Mouse (Mus musculus) T-cell, adult 2 months (primary cell): Measurements from ENCODE around the gene Bud31.
"Not testable (repeated sequence)": the region's sequence is repeated elsewhere in the genome, so short reads cannot be mapped to it uniquely, and the experiment has no call there.

ENCODE experiments used
- DNase-seq: peaks from one replicate; pipeline ENCODE4 v3.0.0; 2022; ENCODE audit warnings: low spot score

The Bud31 gene

GRCm38 (mm10) chr5:145129124-145129523, 11.0 kb upstream of the Bud31 start:
- no peak for DNase-seq

DNA sequence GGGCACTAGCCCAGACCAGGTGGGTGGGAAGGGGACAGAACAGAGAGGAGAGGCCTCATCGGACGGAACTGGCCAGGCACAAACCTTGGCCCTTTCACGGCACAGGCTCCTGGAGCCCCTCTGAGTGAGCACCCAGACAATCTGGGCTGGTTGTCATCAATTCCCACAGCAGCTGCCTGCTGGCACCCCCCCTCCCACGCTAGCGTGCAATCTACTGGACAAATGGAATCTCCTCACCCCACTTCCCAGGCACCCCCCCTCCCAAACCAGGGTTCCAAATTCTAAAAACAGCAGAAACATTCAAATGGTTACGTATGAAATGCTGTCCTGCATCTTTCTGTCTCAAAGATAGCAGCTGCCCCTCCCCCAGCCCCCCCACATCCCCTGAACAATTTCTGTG, 10.4 kb upstream of the Bud31 start:
- DNase-seq: not testable (repeated sequence)

DNA sequence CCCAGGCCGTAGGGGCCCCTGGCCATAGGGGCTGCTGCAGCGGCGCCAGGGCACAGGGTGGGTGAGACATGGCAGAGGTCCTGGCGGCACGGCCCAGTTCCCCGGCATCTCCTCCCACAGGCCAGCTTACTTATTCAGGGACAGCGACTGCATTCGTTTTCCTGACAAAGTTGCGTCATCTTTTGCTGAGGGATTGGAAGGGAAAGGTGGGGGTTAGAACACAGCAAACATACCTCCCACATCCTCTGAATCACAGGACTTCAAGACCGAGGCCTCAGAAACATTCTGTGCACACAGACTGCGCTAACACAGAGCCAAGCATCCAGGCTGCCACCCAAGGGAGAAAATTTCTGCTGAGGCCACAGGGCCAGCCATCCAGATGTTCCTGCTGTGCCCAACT, 10.0 kb upstream of the Bud31 start:
- DNase-seq: no peak

DNA sequence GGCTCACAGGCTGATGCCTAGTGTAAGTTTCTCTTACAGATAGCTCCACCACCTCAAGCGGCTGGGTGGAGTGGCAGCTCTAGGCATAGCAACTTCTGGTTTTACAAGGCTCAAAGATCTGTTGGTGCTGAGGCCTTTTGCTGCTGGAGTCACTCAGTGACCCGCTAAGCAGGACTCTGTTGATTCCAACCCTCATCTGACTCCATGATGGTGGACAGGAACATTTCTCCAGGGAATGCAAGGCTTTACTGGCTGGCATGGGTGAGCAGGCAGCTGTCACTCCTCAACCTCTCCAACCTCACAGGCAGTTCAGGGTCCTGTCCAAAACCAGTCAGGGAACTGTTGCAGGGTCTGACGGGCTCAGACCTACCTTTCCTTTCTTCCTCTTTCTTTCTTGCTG, 9.2 kb upstream of the Bud31 start:
- DNase-seq: no peak

DNA sequence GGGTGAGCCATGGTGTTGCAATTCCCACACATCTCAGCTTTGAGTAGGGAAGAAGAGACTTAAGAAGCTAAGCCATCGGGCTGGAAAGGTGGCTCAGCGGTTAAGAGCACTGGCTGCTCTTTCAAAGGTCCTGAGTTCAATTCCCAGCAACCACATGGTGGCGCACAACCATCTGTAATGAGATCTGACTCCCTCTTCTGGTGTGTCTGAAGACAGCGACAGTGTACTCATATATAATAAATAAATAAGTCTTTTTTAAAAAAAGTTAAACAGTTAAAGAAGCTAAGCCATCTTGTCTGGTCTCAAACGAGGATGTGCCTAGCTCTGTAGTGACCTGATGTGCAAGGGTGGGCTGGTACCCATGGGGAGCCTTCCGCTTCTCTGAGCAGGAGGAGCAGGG, 6.9 kb upstream of the Bud31 start:
- DNase-seq: not testable (repeated sequence)

DNA sequence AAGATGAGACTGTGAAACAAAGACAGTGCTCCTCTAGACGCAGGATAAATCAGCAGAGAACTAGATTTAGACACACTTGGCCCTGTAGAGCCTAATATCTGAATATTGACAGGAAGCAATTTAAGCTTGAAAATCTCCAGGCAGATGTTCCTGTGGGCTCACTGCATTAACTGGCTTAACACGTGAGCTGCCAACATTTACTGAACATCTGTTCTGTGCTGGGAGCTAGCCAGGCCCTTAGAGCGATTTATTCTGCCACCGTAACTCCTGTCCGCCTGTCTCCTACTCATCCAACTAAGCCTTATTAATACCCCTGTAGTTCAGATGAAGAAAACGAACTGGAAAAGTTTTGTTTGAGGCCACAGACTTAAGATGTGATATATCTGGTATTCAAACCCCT, 1.3 kb upstream of the Bud31 start:
- no peak for DNase-seq

- no peak for DNase-seq
Observed at GRCm38 (mm10) chr5:145140611-145141010, 449 bp downstream of the Bud31 start.

GRCm38 (mm10) chr5:145147748-145148147, 7.6 kb downstream of the Bud31 start:
- DNase-seq: no peak

DNA sequence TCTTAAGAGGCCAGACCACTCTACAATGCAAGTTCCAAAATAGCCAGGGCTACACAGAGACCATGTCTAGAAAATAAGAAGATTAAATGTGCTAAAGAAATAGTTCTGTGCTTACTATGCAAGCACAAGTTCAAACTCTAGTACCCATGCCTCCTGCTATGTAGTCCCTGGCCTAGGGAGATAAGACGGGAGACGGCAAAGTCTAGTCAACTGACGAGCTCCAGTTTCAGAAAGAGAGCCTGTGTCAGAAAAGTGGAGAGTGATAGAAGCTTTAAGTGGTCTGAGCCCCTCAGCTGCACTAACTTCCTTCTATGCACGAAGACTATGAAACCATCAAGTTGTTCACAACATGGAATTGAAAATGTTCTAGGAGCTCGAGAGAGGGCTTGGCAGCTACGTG, 9.1 kb downstream of the Bud31 start:
- DNase-seq: no peak

DNA sequence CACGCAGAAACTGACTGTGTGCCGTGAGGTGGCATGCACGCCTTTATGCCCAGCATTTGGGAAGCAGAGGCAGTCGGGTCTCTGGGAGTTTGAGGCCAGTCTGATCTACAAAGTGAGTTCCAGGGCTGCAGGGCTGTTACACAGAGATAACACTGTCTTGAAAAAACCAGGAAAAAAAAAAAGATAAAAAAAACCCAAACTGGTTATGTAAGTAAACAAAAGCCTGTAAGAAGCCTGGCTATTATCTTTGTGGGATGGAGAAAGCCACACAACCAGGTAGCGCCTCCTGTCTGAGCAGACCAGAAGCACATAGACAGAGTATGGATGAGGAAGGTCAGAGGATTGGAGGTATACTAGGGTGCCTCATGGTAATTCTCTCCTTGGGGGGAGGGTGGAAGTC, 12.5 kb downstream of the Bud31 start:
- DNase-seq: no peak

- DNase-seq: no peak
Observed at GRCm38 (mm10) chr5:145161361-145161760, 21.2 kb downstream of the Bud31 start.

DNA sequence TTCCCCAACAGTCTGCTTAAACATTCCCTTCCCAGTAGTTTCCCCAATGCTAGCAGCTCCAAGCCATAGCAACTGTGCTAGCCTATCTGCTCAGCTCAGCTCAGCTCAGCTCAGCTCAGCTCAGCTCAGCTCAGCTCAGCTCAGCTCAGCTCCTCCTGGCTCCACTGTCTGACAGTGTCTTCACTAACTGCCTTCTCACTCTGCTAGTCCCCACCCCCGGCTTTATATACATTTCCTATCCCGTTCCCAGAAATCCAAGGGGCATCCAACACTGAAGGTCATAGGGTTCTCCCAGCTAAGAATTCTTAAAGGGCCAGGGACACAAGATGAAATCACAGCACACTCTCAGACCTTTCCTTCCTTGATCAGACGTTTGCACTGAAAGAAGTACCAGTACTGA, 24.5 kb downstream of the Bud31 start:
- no peak for DNase-seq

GRCm38 (mm10) chr5:145165184-145165583, 25.0 kb downstream of the Bud31 start:
- no peak for DNase-seq

DNA sequence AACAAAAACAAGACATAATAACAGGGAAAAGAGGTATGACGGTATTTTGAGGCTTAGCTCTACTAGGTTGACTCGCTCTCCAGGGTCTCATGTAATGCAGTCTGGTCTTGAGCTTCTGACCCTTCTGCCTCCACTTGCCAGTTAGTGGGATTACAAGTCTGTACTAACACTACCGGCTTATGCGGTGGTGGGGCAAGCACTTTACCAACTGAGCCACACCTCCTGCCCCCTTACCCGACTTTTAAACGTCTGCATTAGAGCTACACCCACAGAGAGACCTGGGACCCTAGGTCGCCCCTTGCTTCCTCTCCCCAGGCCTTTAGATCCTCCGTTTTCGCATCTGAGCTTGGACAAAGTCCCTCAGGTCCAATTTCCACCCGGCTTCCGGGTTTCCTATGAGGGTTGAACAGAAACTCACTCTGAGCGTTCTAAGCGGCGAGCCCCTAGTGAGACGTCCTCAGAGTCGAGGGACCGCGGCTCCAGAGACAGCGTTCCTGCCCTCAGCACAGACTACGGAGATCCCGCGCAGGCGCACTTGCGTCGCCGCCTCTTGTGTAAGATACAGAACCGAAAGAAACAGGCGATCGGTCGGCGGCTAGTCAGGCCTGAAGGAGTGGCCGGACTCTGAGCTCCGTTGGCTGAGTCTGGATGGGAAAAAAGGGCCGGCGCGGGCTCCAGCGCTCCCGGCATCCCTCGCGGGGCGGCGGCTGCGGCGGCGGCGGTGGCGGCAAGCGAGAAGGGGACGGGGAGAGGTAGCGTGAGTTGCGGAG, 26.6 kb downstream of the Bud31 start, which contains the start of the genes Ptcd1 and Cpsf4:
Gene Ptcd1, minus strand, starts transcription at position 573 of the 770 bp plus-strand sequence.
Gene Cpsf4, plus strand, starts transcription at position 678 of the 770 bp plus-strand sequence.
- DNase-seq: peak; percentile 98

- DNase-seq: no peak
Observed at GRCm38 (mm10) chr5:145167306-145167661, 27.1 kb downstream of the Bud31 start.

GRCm38 (mm10) chr5:145178461-145178980, 38.4 kb downstream of the Bud31 start:
- DNase-seq: no peak

DNA sequence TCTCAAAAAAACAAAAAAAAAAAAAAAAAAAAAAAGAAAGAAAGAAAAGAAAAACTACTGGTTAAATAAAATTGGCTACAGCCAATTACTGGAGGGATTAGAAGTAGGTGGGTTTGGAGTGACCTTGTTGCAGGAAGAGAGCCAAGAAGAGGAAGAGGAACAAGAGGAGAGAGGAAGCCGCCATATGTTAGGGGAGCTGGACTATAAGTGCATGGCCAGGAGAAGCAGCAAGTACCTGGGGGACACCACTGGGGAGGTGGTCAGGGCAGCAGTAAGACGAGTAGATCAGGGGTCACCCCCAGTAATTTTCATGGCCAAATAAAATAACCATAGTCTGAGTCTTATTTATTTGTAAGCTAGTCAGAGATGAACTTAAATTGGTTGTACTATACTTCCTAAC, 45.1 kb downstream of the Bud31 start:
- no peak for DNase-seq

- no peak for DNase-seq
Observed at GRCm38 (mm10) chr5:145189416-145189815, 49.3 kb downstream of the Bud31 start.

- no peak for DNase-seq
Observed at GRCm38 (mm10) chr5:145190373-145190772, 50.2 kb downstream of the Bud31 start.

GRCm38 (mm10) chr5:145190875-145191798, 51.0 kb downstream of the Bud31 start:
- peak; percentile 81 for DNase-seq

GRCm38 (mm10) chr5:145191962-145192361, 51.8 kb downstream of the Bud31 start, which contains the start of gene Atp5j2:
Atp5j2 (minus strand) TSS chr5:145192062.
- DNase-seq: no peak
